ENCODE assay signal across 35 mouse cellular contexts in genomic region chr8:82391258-82391657, GRCm38 (mm10).
"Had no signal": no experiment of that assay in that cellular context is flagged by ENCODE, and none has a peak within 500 bp of the region (broad histone marks: within the 10 kb centered on the region; RNA-seq: fewer than 3 reads in every experiment).

No protein-coding gene starts in this region.

- H3K9me3 ChIP-seq: heart, embryonic 10.5 days; heart, embryonic 13.5 days; heart, embryonic 15.5 days; hindbrain, embryonic 10.5 days; hindbrain, embryonic 12.5 days; hindbrain, embryonic 13.5 days; hindbrain, embryonic 15.5 days; intestine, embryonic 15.5 days; kidney, embryonic 15.5 days had no signal

- DNase-seq: heart, postnatal 10 days; heart, postnatal 14 days; heart, postnatal 36 days; heart, postnatal 4 days; kidney, adult 11 months; kidney, adult 18-20 months; kidney, adult 2 months; kidney, adult 8-10 months; kidney, adult 9 months; kidney, postnatal 10 days; kidney, postnatal 14 days; kidney, postnatal 25 days; kidney, postnatal 36 days; kidney, postnatal 4 days; layer of hippocampus, adult 9-11 months; layer of hippocampus, postnatal 36 days had no signal

- H3K27ac ChIP-seq: heart, embryonic 10.5 days; heart, embryonic 13.5 days; heart, embryonic 15.5 days; hindbrain, embryonic 10.5 days; hindbrain, embryonic 12.5 days; hindbrain, embryonic 13.5 days; hindbrain, embryonic 14.5 days; hindbrain, embryonic 15.5 days; hindbrain, postnatal 0 days; intestine, embryonic 15.5 days; kidney, embryonic 15.5 days; kidney, postnatal 0 days; layer of hippocampus, adult 2 months had no signal

- H3K9ac ChIP-seq: heart, embryonic 12.5 days; heart, embryonic 13.5 days; heart, embryonic 15.5 days; hindbrain, embryonic 12.5 days; hindbrain, embryonic 13.5 days; hindbrain, embryonic 14.5 days; hindbrain, embryonic 15.5 days; intestine, embryonic 15.5 days; kidney, embryonic 15.5 days had no signal

- H3K4me2 ChIP-seq: heart, embryonic 11.5 days; heart, embryonic 12.5 days; heart, embryonic 13.5 days; heart, embryonic 15.5 days; hindbrain, embryonic 12.5 days; hindbrain, embryonic 13.5 days; hindbrain, embryonic 14.5 days; hindbrain, embryonic 15.5 days; intestine, embryonic 15.5 days; kidney, embryonic 15.5 days had no signal

- H3K36me3 ChIP-seq: heart, embryonic 15.5 days; hindbrain, embryonic 10.5 days; hindbrain, embryonic 12.5 days; hindbrain, embryonic 13.5 days; hindbrain, embryonic 15.5 days; intestine, embryonic 15.5 days; kidney, embryonic 15.5 days had no signal

- H3K4me3 ChIP-seq: heart, embryonic 10.5 days; heart, embryonic 12.5 days; heart, embryonic 13.5 days; heart, embryonic 15.5 days; hindbrain, embryonic 10.5 days; hindbrain, embryonic 12.5 days; hindbrain, embryonic 13.5 days; hindbrain, embryonic 15.5 days; intestine, embryonic 15.5 days; kidney, embryonic 15.5 days; layer of hippocampus, adult 2 months had no signal

- H3K27me3 ChIP-seq: heart, embryonic 12.5 days; heart, embryonic 13.5 days; heart, embryonic 15.5 days; hindbrain, embryonic 12.5 days; hindbrain, embryonic 13.5 days; hindbrain, embryonic 15.5 days; intestine, embryonic 15.5 days; kidney, embryonic 15.5 days had no signal

- H3K4me1 ChIP-seq: hindbrain, embryonic 10.5 days; hindbrain, embryonic 12.5 days; hindbrain, embryonic 13.5 days; hindbrain, embryonic 15.5 days; intestine, embryonic 15.5 days; kidney, embryonic 15.5 days had no signal

- ATAC-seq: hindbrain, embryonic 16.5 days; hindbrain, postnatal 0 days; inflammation-experienced regulatory T-cells, adult 6 months; intestine, embryonic 15.5 days; intestine, embryonic 16.5 days; intestine, postnatal 0 days had no signal
